Mouse (Mus musculus): Measurements from ENCODE around the gene Pcyox1.
A peak's percentile ranks its signal among the peaks of the same experiment; 100 is the strongest.

Gene Pcyox1

DNA sequence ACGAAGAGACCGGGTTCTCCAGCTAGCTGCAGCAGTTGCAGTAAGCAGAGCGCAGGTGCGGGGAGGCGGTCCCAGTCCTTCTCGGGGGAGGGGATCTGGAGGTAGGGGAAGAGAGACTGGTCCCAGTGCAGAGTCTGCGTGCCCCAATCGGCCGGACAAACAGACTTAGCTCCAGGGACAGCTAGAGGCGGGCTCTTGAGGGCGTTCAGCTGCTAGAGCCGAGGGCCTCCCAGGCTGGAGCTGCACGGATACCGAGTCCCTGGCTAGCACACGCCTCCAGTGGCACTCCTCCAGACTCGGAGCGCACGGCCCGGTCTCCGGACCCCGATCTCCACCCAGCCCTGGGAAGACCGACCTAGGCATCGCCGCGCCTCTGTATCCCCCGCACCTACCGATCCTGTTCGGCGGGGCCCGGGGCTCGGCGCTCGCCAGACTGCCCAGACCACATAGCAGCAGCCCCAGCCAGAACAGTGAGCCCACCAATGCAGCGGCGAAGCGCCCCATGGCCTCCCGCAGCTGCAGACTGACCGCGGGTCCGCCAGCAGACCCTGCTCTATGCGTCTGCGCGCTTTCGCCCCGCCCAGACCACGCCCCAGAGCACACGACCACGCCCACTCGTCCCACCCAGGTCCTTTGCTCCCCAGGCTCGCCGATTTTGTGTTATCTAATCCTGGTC, at the start of gene Pcyox1:
Pcyox1 (minus strand) TSS at position 574 of the 676 bp plus-strand sequence.
- DNase-seq (ENCODE audit: low read depth, low spot score): peak; percentile 92

DNA sequence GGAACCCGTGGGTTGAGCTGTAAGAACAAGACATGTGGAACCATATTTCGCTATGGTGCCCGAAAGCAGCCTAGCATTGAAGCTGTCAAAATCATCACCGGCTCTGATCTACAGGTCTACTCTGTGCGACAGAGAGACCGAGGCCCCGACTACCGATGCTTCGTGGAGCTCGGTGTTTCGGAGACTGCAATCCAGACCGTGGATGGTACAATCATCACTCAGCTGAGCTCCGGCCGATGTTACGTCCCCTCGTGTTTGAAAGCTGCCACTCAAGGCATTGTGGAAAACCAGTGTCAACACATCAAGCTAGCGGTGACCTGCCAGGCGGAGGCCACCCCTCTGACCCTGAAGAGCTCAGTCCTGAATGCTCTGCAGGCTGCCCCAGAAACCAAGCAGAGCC, 48.6 kb upstream of the Pcyox1 start:
- no peak for DNase-seq (ENCODE audit: low read depth, low spot score)

DNA sequence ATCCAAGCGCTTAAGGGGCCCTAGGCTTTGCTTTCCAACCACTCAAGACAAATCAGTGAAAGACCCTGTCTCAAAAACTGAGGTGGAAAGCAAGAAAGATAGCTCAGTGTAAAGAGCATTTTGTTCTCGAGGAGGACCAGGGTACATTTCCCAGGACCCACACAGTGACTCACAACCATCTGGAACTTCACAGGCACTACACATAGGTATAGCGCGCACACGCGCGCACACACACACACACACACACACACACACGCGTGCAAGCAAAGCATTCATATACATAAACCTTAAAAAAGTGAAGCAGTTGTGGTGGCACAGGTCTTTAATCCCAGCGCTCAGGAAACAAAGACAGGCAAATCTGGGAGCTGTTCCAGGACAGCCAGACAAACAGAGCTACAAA, 44.6 kb upstream of the Pcyox1 start:
- no peak for DNase-seq (ENCODE audit: low read depth, low spot score)

DNA sequence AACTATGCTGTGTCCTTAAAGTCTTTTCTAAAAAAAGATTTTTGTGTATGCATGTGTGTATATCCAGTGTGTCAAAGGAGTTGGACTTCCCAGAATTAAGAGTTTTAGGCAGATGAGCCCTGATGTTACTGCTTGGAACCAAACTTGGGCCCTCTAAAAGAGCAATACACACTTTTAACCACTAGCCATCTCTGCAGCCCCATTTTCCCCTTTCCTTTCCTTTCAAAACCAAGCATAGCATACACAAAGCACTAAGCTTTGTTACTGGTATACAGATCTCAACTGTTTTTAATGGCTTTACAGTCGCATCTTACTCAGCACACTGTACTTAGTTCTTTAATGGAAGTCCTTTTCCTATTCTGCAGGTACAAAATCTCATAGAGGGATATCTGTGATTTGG, 42.6 kb upstream of the Pcyox1 start:
- peak; percentile 37 for DNase-seq (ENCODE audit: low read depth, low spot score)

DNA sequence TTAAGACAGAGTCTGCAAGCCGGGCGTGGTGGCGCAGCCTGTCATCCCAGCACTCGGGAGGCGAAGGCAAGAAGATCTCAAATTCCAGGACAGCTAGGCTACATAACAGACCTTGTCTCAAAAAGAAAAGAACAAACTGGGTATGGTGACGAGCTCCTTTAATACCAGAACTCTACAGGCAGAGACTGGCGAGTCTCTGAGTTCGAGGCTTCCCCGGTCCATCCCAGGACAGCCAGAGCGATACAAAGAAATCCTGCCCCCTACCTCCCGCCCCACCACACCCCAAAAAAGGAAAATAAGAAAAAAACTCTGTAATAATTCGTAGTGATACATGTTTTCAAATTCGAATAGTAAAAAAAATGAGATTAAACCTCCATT, 42.2 kb upstream of the Pcyox1 start:
- no peak for DNase-seq (ENCODE audit: low read depth, low spot score)

DNA sequence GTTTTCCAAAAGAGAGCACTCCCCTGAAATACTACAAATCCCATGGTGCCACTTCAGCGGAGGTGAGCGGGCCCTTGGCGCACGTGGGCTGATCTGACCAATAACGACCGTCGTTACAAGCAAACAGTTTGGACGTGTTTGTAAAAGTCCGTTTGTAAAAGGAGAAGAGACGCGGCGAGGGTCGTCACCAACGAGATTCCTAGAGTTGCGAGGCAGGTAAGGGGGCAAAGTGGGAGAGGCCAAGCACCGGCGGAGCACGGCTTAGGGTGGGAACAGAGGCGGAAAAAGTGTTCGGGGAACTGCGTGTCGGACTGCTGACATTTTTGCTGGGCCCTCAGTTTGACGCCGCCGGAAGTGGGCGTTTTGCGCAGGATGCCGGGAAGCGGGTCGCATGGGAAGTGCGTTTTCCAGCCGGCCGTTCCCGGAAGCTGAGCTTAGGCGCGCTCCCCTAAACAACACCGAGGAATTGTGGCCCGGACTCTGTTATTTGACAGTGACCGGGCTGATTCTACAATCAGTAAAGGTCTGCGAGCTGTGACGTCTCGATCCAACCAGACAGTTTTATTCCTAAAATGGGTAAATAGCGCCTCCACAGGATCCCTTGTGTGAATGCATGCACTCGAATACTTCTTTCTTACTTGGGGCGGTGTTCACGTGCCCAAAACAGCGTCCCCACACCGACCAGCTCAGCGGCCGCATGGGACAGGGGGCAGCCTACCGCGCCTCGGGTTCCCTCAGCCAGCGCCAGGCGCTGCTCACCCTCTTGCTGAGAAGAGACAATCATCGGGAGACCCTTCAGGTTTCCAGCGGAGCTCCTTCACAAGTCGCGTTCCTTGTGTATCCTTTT, 41.5 kb upstream of the Pcyox1 start, which contains the start of gene C87436:
C87436 (plus strand) TSS at position 103 of the 847 bp plus-strand sequence.
- DNase-seq (ENCODE audit: low read depth, low spot score): peak; percentile 98

DNA sequence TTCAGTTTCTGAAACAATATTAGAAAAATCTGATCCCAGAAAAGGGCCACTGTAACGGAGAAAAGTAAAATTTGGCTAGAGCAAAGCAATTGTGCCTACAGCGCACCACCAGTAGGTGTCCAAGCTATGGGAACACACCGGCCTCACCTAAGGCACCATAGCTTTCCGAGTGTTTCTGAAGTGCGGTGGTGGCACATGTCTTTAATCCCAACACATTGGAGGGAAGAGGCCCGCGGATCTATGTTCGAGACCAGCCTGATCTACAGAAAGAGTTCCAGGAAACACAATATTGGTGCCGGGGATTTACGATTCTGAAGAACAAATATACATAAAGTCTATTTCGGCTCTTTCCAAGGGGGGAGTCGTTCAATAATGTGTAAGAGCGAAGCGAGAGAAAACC, 40.8 kb upstream of the Pcyox1 start:
- DNase-seq (ENCODE audit: low read depth, low spot score): peak; percentile 85

DNA sequence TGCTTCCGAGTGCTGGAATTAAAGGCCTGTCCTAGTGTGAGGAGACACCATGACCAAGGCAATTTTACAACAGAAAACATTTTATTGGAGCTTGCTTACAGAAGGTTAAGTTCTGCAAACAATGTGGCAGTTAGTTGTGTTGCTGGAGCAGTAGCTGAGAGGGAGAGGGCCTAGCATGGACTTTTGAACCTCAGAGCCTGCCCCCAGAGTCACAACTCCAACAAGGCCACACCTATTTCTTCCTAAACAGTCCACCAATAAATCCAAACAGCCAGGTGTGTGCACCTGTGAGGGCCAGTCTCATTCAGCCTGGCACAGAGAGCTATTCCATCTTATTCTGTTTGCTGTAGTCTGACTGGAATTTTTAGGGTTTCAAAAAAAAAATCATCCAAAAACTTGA, 36.7 kb upstream of the Pcyox1 start:
- no peak for DNase-seq (ENCODE audit: low read depth, low spot score)

DNA sequence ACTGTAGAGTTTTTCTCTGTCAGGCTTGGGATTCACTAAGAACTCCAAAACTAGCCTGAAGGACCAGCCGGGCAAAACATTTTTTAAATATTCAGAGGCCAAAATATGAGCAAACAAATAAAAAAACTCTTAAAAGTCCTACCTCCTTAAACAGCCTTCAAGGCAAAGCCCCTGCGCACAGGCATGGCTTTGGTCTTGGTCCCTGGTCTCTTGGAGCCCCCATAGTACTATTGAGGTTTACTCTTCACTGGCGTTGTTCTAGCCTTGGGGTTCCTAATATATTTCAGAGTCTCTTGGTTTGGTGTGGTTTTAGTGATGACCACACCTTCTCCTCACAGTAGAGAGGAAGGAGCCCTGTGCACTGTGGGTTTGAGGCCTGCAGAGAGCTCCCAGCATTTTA, 34.6 kb upstream of the Pcyox1 start:
- DNase-seq (ENCODE audit: low read depth, low spot score): no peak

DNA sequence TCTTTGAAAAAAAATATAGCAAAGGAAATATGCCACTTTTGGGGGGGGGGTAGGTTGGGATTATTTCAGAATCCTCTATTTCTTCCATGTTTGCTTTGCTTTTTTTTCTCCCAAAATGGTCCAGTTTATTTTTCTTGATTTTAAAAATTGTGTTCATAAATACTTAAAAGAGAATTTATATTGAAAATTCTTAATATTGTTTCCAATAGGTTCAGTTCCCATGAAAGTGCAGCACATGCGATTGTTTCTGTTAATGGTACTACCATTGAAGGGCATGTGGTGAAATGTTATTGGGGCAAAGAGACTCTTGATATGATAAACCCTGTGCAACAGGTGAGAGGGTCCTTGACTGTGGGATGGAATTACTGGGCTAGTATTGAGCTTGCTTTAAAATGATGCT, 29.4 kb upstream of the Pcyox1 start, which contains the start of gene Gm44790:
Gm44790 (plus strand) TSS at position 301 of the 400 bp plus-strand sequence.
- no peak for DNase-seq (ENCODE audit: low read depth, low spot score)

DNA sequence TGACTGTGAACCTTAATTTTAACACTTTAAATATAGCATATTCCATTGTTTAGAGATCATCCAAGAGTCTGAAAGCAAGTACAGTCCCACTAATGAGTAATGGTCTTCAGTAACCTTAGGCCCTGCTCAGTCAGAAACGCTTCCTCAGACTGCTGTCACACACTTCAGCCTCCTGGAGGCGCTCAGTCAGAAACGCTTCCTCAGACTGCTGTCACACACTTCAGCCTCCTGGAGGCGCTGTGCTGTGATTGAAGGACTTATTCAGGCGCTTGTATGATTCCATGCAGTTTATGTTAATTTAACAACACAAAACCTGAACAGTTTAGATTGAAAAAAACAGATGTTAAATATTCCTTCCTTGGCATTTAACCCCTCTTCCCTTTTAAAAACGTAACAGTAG, 23.5 kb upstream of the Pcyox1 start:
- peak; percentile 54 for DNase-seq (ENCODE audit: low read depth, low spot score)

DNA sequence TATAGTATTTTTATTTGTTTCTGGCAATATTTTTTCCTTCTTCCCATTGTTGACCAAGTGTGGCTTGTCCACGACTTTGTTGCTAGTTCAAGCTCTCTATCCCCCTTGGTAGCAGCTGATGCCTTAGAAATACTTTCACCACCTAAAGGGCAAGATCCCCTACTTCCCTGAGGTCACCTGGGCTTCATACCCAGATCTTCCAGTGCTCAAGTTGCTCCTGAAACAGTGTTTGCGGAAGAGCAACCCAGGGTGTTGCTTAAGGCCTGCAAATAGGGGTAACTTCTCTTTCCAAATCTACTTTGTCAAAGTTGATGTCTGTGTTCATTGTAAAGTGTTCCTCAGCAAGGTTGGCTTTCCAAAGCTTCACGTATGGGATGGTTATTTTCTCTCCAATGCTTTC, 22.3 kb upstream of the Pcyox1 start:
- DNase-seq (ENCODE audit: low read depth, low spot score): no peak

DNA sequence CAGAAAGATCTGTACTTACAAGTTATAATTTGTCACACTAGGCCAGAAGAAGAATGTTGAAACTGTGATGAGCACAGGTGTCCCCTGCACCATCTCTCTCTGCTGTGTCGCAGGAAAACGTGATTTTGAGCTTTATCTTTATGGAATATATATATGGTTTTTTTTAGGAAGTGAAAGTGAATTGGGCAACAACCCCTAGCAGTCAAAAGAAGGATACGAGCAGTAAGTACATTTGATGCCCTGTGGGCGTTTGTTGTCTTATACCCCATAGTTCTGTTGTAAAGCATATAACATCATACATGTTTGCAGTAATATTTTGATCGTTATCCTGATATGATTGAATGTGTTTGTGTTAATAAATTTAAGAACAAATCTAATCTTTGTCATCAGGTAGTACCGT, 21.8 kb upstream of the Pcyox1 start:
- DNase-seq (ENCODE audit: low read depth, low spot score): no peak

DNA sequence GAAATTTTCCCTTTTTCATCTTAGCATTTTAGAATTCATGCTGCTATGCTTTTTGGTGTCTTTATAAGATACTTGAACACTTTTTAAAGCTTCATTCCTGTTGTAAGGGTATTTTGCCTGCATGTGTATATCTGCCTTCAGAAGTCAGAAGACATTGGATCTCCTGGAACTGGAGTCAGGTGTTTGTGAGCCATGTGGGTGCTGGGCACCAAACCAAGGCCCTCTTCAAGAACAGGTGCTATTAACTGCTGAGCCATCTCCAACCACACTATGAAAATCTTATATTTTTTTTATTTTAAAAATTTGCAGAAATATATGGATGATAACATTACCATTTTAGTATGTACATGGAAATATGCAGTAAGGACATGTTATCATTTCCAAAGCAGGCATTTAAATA, 9.4 kb upstream of the Pcyox1 start:
- DNase-seq (ENCODE audit: low read depth, low spot score): no peak

DNA sequence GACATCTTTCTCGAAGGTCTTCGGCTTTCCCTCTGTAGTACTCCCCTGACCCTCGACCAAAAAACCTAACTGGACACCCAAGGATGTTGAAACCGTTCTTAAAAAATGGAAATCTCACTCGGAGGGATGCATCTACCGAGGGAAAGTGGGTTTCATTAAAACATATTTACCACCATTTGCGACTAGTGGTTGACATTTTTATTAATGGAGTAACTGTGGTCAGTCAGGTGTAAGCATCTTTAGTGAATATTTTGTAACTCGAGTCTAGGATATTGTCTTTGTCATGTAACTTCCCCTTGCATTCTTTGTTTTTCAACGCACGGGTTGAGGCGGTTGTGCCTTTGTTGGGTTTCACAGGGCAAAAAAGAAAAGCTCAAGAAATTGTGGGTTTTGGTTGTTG, 8.0 kb upstream of the Pcyox1 start:
- peak; percentile 68 for DNase-seq (ENCODE audit: low read depth, low spot score)

DNA sequence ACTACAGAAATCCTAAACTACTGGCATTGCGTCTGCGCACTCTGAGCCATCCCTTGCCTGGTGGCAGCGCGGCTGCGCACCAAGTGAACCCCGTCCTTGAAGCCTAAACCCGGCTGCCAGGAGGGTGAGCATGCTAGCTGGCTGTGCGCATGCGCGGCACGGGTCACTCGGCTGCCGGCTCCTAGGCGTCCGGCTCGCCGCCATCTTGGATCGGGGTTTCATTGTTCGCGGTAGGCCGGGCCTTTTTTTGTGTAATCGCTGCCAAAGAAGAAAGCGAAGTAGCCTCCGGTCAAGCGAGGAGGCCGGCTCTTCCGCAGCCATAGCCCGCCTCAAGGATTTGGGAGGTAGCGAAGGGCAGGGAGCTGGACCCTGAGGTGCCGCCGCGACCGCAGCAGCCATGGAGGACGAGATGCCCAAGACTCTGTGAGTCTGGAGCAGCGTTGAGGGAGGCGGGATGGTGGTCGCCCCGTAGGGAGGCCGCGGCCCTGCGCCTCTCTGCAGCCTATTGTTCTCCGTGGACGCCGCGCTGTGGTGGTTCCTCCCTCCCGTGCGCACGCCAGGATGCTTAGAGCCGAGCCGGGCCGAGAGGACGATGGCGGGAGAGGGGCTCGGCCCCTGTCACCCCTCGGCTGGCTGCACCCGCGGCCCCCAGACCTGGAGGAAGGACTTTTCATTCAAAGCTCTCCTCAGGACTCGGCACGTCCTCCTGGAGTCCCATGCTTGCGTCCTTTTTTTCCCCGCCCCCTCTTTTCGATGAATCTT, 7.3 kb upstream of the Pcyox1 start, which contains the start of gene Tia1:
Tia1 (plus strand) TSS at position 120 of the 762 bp plus-strand sequence.
- peak; percentile 98 for DNase-seq (ENCODE audit: low read depth, low spot score)

DNA sequence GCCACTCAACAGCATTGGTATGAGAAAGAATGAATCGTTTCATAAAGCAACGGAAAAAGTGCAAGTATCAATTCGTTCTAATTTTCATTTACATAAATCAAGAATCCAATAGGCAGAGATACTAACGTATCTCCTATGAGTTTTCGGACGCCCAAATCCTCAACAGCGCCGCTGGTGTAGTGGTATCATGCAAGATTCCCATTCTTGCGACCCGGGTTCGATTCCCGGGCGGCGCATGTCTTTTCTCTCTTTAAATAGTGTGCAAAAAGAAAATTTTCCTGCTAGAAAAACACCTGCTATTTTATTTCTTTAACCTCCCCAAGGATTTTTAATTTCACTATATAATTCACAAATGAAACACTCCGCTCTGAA, 6.8 kb upstream of the Pcyox1 start:
- peak; percentile 93 for DNase-seq (ENCODE audit: low read depth, low spot score)

DNA sequence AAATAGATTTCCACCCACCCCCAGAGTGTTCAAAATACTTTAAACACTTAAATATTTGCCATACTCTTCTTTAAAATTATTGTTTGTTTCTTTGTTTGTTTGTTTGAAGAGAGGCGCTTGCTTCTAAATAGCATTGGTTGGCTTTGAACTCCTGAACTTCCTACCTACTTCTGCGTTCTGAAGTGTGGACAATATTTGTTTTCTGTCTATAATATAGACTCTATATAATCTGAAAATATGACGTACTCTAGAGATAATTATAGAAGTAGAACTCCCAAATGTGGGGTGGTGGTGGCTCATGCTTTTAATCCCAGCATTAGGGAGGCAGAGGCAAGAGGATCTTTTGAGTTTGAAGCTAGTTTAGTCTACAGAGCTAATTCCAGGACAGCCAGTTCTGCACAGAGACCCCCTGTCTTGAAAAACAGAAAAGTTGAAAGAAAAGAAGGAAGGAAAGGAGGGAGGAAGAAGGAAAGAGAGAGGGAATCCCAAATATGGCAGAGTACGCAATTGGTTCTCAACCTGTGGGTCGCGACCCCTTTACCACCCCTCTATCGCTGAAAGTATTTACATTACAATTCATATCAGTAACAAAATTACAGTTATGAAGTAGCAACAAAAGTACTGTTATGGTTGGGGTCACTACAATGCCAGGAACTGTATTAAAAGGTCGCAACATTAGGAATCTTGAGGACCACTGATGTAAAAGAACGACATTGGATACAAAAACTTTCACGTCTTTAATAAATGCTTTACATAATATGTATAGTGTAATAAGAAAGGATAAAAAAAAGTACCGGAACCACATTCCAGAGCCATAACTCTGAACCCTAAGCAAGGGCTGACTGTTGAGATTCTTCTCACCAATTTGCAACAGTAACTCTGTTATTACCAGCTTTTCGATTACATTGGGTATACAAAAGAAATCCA, 6.0 kb upstream of the Pcyox1 start:
- DNase-seq (ENCODE audit: low read depth, low spot score): peak; percentile 48

DNA sequence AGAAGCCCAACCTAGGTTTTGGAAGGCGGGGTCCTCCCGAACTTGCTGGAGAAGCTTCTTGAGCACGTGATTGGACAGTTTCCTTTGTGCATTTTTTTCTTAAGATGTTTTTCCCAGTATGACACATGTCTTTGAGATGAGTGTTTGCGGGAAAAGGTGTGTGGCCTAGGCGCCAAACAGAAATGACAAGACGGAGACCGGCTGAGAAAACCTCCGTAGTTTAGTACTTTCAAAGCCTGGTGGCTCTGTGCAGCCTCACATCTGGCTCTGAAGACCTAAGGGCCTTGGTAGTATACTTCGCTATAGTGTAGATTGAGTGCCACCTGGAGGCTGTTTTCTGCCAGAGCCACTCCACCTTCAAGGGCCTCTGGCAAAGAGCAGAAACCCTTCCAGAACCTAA, 4.0 kb upstream of the Pcyox1 start:
- DNase-seq (ENCODE audit: low read depth, low spot score): peak; percentile 87

DNA sequence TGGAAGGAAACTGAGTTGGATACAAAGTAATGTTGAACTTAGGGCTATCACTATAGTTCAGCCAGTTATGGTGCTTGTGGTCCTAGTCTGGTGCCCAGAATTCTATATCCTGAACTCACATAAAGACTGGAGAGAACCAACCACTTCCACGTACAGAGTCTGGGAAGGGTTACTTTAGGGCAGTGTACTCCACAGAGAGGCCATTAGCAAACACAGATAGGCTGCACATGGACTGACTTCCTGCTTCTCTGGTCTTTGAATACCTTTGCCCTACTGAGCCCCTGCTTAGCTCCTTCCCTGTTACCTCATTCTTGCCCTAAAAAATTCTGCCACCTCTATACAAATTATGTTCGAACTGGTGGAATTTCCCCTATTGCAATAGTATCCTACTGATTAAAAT, 3.0 kb upstream of the Pcyox1 start:
- no peak for DNase-seq (ENCODE audit: low read depth, low spot score)

DNA sequence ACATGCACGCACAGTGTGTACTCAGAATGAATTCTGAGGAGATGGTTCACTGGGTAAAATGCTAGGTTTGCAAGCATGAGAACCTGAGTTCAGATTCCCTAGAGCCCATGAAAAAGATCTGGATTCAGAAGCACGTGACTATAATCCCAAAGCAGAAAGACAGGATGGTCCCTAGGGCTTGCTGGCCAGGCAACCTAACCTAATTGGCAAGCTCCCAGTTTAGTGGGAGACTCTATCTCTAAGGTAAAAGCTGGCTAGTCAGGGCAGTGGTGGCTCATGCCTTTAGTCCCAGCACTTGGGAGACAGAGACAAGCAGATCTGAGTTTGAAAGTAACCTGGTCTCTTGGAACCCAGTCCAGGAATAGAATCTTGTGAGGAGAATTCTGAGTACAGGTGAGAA, 2.0 kb upstream of the Pcyox1 start:
- no peak for DNase-seq (ENCODE audit: low read depth, low spot score)

Data from A20 (cell line).